Mouse (Mus musculus) kidney, embryonic 15.5 days (tissue): ENCODE results near the gene Egln3. TPM values are rescaled to one million over a fixed set of nuclear protein-coding genes. Genes with fewer than 3 reads are reported as not detected.

Experiments used
- ATAC-seq: fragments of 200-750 bp; cut with Nextera tagmentation; replicated peaks from 2 replicates; pipeline ENCODE4 v1.8.0; 2017; ENCODE audit warnings: moderate TSS enrichment; ENCODE audit not compliant: low FRiP score
- H3K27ac ChIP-seq: fragments of 300-500 bp; sonication (generic); 2 replicates; pipeline ENCODE4 v1.5.1; 2015; ENCODE audit warnings: mild to moderate bottlenecking, inconsistent platforms
- H3K27me3 ChIP-seq: fragments of 300-500 bp; sonication (generic); 2 replicates; pipeline ENCODE4 v1.6.1; 2015; ENCODE audit warnings: inconsistent platforms
- H3K36me3 ChIP-seq: fragments of 300-500 bp; sonication (generic); 2 replicates; pipeline ENCODE4 v1.6.1; 2015; ENCODE audit warnings: inconsistent platforms
- H3K4me1 ChIP-seq: fragments of 300-500 bp; sonication (generic); 2 replicates; pipeline ENCODE4 v1.6.1; 2015; ENCODE audit warnings: inconsistent platforms
- H3K4me2 ChIP-seq: fragments of 300-500 bp; sonication (generic); 2 replicates; pipeline ENCODE4 v1.6.1; 2015; ENCODE audit warnings: moderate library complexity, mild to moderate bottlenecking, inconsistent platforms
- H3K4me3 ChIP-seq: fragments of 300-500 bp; sonication (generic); replicated peaks from 2 replicates; pipeline ENCODE4 v1.5.1; 2015; ENCODE audit warnings: mild to moderate bottlenecking, inconsistent platforms
- H3K9ac ChIP-seq: fragments of 300-500 bp; sonication (generic); 2 replicates; pipeline ENCODE4 v1.6.1; 2015; ENCODE audit warnings: mild to moderate bottlenecking, inconsistent platforms
- H3K9me3 ChIP-seq: fragments of 300-500 bp; sonication (generic); replicated peaks from 2 replicates; pipeline ENCODE4 v1.6.1; 2016; ENCODE audit warnings: inconsistent platforms
- WGBS: fragments of 180-500 bp; shearing (Covaris S2); methylation state at CpG from one replicate; pipeline ENCODE4 v1.1.7; 2015; ENCODE audit warnings: mixed read lengths; 5-methylcytosine and 5-hydroxymethylcytosine counted together
- polyA plus RNA-seq: library from polyadenylated mRNA; unstranded; fragments of >200 nt; fragmentation: Nextera tagmentation; extraction: Ambion mirVana; gene quantifications from 2 replicates; pipeline ENCODE4 v1.2.1, GENCODE M21; 2015

The Egln3 gene
- polyA plus RNA-seq, 1 experiment from 2014 or later, result 15.3 TPM

- H3K9me3 ChIP-seq, result no peaks in the 10 kb centered on the region
- H3K9ac ChIP-seq, result no peak overlapping the region
- H3K4me2 ChIP-seq, result peak overlapping the region; percentile 24
- no peaks in the 10 kb centered on the region for H3K36me3 ChIP-seq
- no peak overlapping the region for H3K27ac ChIP-seq
- 32% methylated on average over 6 of the region's 6 CpGs for WGBS
- peaks cover 52% of the 10 kb centered on the region for H3K4me1 ChIP-seq
- peaks cover 42% of the 10 kb centered on the region for H3K27me3 ChIP-seq
- ATAC-seq, result no peak
- H3K4me3 ChIP-seq, result peak overlapping the region; percentile 64
Observed at GRCm38 (mm10) chr12:54200856-54201255, 2.8 kb downstream of the Egln3 start.

DNA sequence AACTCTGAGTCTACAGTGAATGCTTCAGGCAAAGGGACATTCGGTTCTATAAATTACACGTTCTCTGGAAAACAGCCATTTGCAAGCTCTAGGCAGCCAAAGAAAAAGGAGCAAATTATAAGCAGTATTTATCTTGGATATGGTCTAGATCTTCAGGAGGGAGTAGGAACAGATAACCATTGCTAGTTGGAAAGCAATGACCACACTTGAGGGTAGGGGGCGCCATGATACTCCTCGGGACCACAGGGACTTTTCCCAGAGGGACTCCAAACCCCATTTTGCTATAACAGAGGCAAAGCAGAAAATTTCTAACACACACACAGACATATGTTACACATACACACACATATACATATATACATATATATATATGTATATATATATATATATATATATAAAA is 3.5 kb downstream of the Egln3 start:
- H3K9me3 ChIP-seq, result no peaks in the 10 kb centered on the region
- H3K4me2 ChIP-seq, result peak overlapping the region; percentile 22
- ATAC-seq, result no peak
- no peak overlapping the region for H3K27ac ChIP-seq
- no peak overlapping the region for H3K9ac ChIP-seq
- H3K4me3 ChIP-seq, result peak overlapping the region; percentile 14; the same call in 1 of the 2 replicates
- peaks cover 47% of the 10 kb centered on the region for H3K4me1 ChIP-seq
- no peaks in the 10 kb centered on the region for H3K36me3 ChIP-seq
- peaks cover 40% of the 10 kb centered on the region for H3K27me3 ChIP-seq
- WGBS, result 25% methylated on average over 4 of the region's 4 CpGs

GRCm38 (mm10) chr12:54198282-54198918 is 5.3 kb downstream of the Egln3 start:
- Histone ChIP-seq H3K9ac (no peak overlapping the region), H3K9me3 (no peaks in the 10 kb centered on the region), H3K4me3 (no peak overlapping the region), H3K27me3 (peaks cover 34% of the 10 kb centered on the region), H3K36me3 (no peaks in the 10 kb centered on the region), H3K4me2 (0 out of 2 replicates have a peak overlapping the region, but pooled peaks have one; percentile 10), H3K27ac (no peak overlapping the region), H3K4me1 (peaks cover 41% of the 10 kb centered on the region)
- WGBS, result 84% methylated on average over 4 of the region's 4 CpGs
- no peak for ATAC-seq

DNA sequence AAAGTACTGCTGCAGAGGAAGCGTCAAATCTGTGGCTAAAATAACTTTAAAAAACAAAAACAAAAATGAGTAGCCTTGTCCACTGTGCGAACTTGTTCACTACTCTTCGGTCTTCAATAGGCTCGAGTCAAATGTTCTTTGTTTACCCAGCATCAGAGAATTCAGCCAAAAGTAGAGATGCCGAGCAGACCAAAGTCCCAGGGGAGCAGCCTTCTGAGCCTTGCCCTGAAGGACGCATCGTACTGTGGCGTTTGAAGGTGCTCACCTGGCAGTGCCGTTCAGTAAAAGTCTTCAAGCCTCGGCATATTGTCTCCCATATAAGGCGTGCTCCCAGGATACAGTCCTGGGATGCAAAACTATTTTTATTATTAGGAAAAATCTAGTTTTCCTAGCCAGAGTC is 5.8 kb downstream of the Egln3 start:
- no peak for ATAC-seq
- Histone ChIP-seq H3K9ac (no peak overlapping the region), H3K4me3 (no peak overlapping the region), H3K27ac (no peak overlapping the region), H3K4me1 (peaks cover 40% of the 10 kb centered on the region), H3K4me2 (0 out of 2 replicates have a peak overlapping the region, but pooled peaks have one; percentile 4), H3K9me3 (no peaks in the 10 kb centered on the region), H3K36me3 (no peaks in the 10 kb centered on the region), H3K27me3 (peaks cover 32% of the 10 kb centered on the region)
- WGBS, result 54% methylated on average over 11 of the region's 11 CpGs

- no peak overlapping the region for H3K9ac ChIP-seq
- peaks cover 29% of the 10 kb centered on the region for H3K27me3 ChIP-seq
- no peak overlapping the region for H3K27ac ChIP-seq
- H3K4me1 ChIP-seq, result peaks cover 40% of the 10 kb centered on the region
- no peak for ATAC-seq
- H3K4me2 ChIP-seq, result 0 out of 2 replicates have a peak overlapping the region, but pooled peaks have one; percentile 13
- 57% methylated on average over 6 of the region's 6 CpGs for WGBS
- H3K36me3 ChIP-seq, result no peaks in the 10 kb centered on the region
- H3K4me3 ChIP-seq, result no peak overlapping the region
- no peaks in the 10 kb centered on the region for H3K9me3 ChIP-seq
Observed at GRCm38 (mm10) chr12:54197301-54197782, 6.3 kb downstream of the Egln3 start.

DNA sequence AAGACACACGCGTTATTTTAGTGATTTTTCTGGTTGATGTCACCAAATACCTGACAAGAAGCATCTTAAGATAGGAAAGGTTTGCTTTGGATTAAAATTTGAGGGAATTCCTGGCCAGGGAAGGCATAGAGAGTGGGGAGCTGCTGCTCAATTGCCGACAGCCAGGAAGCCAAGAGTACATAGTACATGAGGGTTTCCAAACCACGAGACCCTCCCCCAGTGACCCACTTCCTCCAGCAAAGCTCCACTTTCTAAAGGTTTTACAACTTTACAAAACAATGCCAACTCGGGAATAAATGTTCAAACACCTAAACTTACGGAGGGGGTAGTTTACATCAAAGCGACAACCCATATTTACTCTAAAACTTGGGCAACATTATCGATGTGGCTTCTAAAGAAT is 6.8 kb downstream of the Egln3 start:
- Histone ChIP-seq H3K9ac (no peak overlapping the region), H3K36me3 (no peaks in the 10 kb centered on the region), H3K4me2 (0 out of 2 replicates have a peak overlapping the region, but pooled peaks have one; percentile 13), H3K27me3 (peaks cover 24% of the 10 kb centered on the region), H3K9me3 (no peaks in the 10 kb centered on the region), H3K4me1 (peaks cover 45% of the 10 kb centered on the region), H3K4me3 (no peak overlapping the region), H3K27ac (no peak overlapping the region)
- WGBS, result 82% methylated on average over 8 of the region's 8 CpGs
- no peak for ATAC-seq

DNA sequence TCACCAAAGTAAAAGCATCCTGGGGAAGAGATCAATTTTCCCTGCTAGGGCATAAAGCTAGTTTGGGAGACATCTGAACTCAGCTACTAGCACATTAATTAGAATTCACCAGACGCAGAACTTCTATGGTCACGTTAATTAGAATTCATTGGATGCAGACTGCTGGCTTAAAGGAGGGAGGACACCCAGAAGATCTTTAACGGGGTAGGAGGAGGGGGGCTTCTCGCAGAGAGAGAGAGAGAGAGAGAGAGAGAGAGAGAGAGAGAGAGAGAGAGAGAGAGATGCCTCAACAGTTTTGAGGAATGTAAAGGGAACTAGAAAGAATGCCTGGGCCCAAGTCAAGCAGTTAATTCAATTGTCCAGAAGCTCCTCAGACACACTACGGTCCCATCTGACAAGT is 9.5 kb downstream of the Egln3 start:
- Histone ChIP-seq H3K4me2 (no peak overlapping the region), H3K27me3 (peaks cover 26% of the 10 kb centered on the region), H3K4me3 (no peak overlapping the region), H3K9ac (no peak overlapping the region), H3K9me3 (no peaks in the 10 kb centered on the region), H3K36me3 (no peaks in the 10 kb centered on the region), H3K27ac (no peak overlapping the region), H3K4me1 (peaks cover 57% of the 10 kb centered on the region)
- 21% methylated on average over 5 of the region's 5 CpGs for WGBS
- no peak for ATAC-seq

GRCm38 (mm10) chr12:54192305-54192661 is 11.4 kb downstream of the Egln3 start:
- peak; percentile 33 for ATAC-seq
- Histone ChIP-seq H3K4me3 (peak overlapping the region; percentile 28), H3K9me3 (no peaks in the 10 kb centered on the region), H3K9ac (no peak overlapping the region), H3K27ac (peak overlapping the region; percentile 84), H3K36me3 (no peaks in the 10 kb centered on the region), H3K4me2 (peak overlapping the region; percentile 57), H3K27me3 (peaks cover 23% of the 10 kb centered on the region), H3K4me1 (peaks cover 53% of the 10 kb centered on the region)
- WGBS, result 4% methylated on average over 5 of the region's 5 CpGs

DNA sequence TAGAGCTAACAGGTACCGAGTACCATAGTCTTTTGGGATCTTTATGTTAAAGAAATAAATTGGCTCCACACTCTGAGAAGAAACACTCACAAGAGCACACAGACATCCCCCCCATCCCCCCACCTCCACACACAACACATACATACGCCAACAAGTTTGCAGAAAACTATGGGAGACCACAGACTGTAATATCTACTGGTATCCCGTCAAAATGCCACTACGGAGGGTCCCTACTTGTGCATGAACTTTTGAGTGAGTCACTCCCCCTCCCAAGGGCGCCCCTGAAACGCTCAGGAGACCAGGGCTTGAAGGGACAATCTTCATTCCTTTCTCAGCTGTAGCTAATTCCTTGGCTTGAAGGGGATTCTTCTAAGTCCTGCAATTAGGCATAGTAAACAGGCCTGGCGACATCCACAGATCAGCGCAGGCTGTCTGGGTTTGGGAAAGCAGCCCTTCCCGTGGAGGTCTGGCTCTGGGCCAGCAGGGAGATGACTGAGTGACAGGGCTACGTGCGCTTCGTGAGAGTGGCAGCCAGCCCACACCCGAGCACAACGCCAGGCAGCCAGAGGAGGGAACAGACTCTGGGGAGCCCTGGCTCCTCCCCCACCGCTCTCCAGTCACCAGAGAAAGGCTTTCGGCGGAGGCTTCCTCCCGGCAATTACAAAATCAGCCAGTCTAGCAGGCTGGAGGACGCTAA is 11.9 kb downstream of the Egln3 start:
- Histone ChIP-seq H3K27me3 (peaks cover 23% of the 10 kb centered on the region), H3K9me3 (no peaks in the 10 kb centered on the region), H3K9ac (no peak overlapping the region), H3K4me3 (peak overlapping the region; percentile 28), H3K4me1 (peaks cover 48% of the 10 kb centered on the region), H3K27ac (peak overlapping the region; percentile 84), H3K36me3 (no peaks in the 10 kb centered on the region), H3K4me2 (peak overlapping the region; percentile 57)
- 4% methylated on average over 19 of the region's 19 CpGs for WGBS
- peak; percentile 94 for ATAC-seq

GRCm38 (mm10) chr12:54191181-54191580 is 12.5 kb downstream of the Egln3 start:
- Histone ChIP-seq H3K27me3 (peaks cover 18% of the 10 kb centered on the region), H3K27ac (peak overlapping the region; percentile 84), H3K4me2 (peak overlapping the region; percentile 57), H3K9me3 (no peaks in the 10 kb centered on the region), H3K9ac (no peak overlapping the region), H3K4me1 (peaks cover 47% of the 10 kb centered on the region), H3K36me3 (no peaks in the 10 kb centered on the region), H3K4me3 (0 out of 2 replicates have a peak overlapping the region, but pooled peaks have one; percentile 28)
- ATAC-seq, result peak; percentile 44
- 32% methylated on average over 9 of the region's 9 CpGs for WGBS

GRCm38 (mm10) chr12:54187812-54188600 is 15.7 kb downstream of the Egln3 start:
- Histone ChIP-seq H3K9me3 (no peaks in the 10 kb centered on the region), H3K27ac (peak overlapping the region; percentile 70), H3K4me1 (peaks cover 44% of the 10 kb centered on the region), H3K36me3 (no peaks in the 10 kb centered on the region), H3K9ac (no peak overlapping the region), H3K4me3 (no peak overlapping the region), H3K27me3 (peaks cover 41% of the 10 kb centered on the region), H3K4me2 (no peak overlapping the region)
- peak; percentile 10; the same call in 1 of the 2 replicates for ATAC-seq
- 68% methylated on average over 17 of the region's 17 CpGs for WGBS
